Mouse (Mus musculus) right cerebral cortex, postnatal 36 days (tissue): ENCODE results near the gene Pde2a.

Experiments used
- DNase-seq, 2 experiments: peaks; one replicate each; pipeline ENCODE4 v3.0.0; 2022; ENCODE audit warnings: low spot score in 2 of 2, mixed read lengths in 1 of 2

Gene Pde2a

DNA sequence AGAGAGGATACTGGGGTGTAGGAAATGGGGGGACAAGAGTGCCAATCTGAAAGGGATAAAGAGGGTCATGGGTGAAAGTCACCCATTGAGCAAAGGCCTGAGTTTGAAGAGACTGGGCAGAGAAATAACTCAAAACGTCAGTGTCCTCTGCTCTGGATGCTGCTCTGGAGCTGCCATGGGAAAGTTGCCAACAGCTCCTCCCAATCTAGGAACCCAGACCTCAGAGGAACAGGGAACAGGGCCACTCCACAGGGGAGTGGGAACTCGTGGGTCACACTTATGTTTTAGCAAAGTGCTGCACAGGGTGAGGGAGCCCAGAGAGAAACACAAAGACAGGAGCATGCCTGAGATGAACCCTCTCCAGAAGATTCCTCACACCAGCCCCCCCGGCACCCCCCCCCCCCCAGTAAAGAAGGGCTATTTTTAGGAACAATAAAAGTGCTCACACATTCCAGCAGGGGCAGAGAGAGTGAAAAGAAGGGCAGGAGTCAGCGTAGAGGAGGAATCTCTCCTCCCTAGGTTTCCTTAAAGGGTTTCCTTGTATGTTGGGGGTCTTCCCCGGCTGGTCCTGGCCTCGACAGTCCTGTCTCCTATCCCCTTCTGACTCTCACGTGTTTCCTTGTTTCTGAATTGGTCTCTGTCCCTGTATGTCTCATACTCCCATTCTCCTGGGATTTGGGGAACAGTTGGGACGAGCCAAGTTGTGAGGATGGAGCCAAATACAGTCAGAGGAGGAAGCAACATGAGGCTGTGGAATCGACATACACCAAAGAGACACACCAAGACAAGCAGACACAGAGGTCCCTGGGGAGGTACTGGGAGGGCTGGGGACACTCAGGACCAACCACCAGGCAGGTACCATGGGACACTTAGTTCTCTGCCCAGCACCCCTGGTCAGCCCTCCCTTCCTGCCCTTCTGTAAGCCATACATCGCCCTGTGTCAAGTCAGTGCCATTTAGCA is 51.4 kb downstream of the Pde2a start:
- no peak for DNase-seq

DNA sequence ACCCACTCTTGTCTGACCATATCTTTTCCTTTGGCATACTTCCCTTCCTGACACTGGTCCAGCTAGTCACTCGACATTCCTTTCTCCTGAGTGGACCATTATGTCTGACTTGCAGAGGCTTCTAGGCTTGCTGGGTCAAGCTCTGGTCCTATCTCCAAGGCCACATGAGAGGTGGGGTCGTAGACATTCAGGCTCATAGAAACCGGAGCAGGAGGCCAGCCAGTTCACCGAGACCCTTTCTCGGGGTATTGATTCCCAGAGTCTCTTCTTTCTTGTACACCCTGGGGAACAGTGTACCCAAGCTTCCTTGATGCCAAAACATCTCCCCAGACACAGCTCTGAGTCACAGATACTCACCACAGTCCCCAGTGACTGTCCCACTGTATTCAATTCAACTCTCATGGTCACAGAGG is 52.9 kb downstream of the Pde2a start:
- DNase-seq = no peak

DNA sequence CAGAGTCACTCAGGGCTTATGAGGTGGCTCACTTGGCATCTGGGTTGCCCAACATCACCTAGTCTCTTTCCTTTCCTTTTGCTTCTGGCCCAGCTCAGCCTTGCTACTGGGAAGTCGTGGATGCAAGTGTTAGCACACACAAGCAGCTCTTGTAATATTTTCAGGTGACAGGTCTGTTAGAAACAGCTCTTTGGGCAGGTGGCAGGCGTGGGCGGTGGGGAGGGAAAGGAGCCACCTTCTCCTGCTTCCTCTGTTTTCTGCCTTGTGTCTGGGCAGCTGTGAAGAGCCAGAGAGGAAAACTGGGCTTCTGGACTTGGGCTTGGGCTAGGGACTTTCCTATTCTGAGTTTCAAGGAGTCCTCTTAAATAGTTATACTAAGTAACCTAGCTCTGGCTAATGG is 54.5 kb downstream of the Pde2a start:
- DNase-seq = peak in 1 of 2 experiments; percentile 65

DNA sequence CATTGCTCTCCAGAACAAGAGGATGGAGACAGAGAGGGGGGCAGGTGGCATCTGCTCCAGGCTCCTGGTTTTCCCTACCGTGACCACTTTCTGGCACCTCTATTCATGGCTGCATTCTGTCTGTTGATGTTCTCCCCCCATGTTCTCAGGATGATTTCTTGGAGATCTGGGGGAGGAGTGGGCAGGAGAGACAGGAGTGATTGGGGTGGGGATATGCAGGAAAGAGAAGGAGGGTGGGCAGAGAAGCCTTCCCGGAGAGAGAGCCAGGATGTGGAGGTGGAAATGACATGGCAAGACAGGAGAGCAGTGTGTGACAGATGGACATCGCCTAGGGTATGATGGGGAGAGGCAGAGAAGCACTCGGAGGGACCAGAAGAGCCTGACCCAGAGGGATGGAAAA is 55.0 kb downstream of the Pde2a start:
- DNase-seq = no peak

GRCm38 (mm10) chr7:101477200-101477599 is 55.7 kb downstream of the Pde2a start:
- DNase-seq = no peak

- DNase-seq = no peak
Observed at GRCm38 (mm10) chr7:101478099-101478498, 56.6 kb downstream of the Pde2a start.

DNA sequence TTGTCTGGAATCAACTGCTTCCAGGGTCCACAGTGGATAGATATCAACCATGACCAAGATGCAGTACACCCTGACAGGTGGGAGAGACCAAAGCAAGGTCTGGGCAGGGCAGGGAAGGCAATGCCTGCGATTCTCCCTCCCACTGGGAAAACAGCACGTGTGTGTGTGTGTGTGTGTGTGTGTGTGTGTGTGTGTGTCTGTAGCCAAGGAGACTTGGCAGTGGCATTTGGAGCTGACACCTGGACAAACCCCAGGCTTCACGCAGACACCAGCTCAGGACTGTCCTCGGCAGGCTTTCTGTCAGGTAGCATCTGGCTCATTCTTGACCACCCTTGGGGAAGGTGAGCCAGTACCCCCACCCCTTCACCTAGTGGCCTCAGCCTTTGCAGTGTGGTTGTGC is 58.4 kb downstream of the Pde2a start:
- DNase-seq = no peak

GRCm38 (mm10) chr7:101480671-101481070 is 59.2 kb downstream of the Pde2a start:
- DNase-seq = no peak

DNA sequence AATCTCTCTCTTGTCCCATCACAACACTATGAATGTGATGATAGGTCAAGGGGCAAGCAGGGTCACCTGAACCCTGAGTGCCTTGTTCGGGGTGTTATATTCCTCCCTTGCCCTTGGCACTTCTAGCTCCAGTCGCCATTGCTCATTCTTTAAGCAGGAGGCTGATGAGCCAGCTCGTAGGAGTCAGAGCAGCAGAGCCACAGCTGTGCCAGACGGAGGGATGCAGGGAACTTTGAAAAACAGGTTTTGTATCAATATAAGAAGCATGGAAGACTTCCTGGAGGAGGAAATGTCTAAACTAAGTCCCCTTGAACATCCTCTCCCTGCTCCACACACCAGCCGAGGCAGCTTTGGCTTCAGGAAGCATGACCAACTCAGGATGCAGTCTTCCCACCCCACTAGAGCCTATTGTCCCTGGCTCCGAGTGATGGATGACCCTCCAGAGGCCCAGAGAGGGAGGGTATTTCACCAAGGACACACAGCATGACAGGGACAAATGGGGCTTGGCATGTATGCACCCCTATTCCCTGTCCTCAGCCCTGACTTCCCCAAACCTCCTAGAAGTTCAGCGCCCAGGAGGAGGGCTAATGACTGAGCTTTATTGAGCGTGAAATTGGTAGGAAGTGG is 60.5 kb downstream of the Pde2a start:
- no peak for DNase-seq

DNA sequence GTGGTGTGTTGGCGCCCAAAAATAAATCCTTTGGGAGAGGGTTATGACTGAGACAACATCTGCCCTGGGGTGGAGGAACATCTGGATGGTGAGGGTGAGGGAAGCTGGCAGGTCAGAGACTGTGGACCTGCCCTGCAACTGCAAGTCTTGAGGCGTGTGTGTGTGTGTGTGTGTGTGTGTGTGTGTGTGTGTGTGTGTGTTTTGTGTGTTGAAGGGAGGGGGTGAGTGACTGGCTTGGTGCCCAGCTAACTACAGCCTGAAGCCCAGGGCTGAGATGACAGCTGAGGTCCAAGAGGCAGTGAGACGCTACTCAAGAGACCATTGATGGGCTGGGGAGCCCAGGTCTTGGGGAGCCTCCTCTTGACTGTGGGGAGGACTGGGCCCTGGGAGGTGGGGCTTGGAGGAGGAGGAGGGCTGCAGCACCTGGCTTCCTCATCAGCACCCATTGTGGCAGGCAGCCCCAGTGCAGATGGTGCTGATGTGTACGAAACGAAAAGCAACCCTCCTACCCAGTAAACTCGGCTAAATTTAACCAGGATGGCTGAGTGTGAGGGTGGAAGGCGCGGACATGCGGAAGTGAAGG is 61.1 kb downstream of the Pde2a start:
- DNase-seq = peak; percentile 67 to 75

- no peak for DNase-seq
Observed at GRCm38 (mm10) chr7:101483498-101484115, 62.1 kb downstream of the Pde2a start.

- DNase-seq = no peak
Observed at GRCm38 (mm10) chr7:101487102-101487501, 65.6 kb downstream of the Pde2a start.

GRCm38 (mm10) chr7:101490952-101491351 is 69.5 kb downstream of the Pde2a start:
- no peak for DNase-seq

DNA sequence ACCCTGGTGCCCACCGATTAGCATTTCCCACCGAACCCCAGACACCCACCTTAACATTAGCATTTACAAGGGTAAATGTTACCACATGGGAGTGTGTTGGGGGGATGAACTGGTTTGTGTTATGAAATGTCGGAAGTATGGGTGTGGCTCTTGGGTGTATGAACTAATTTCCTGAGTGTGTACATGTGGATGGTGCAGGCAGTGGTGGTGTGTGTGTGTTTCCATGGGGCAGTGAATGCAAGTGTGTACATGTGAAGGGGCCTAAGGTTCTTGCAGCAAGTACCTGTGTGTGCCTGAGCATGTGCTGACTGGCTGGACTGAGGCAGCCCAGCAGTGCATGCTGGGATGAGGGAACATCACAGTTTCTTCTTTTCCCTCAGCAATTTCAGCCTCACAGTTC is 76.9 kb downstream of the Pde2a start:
- no peak for DNase-seq

DNA sequence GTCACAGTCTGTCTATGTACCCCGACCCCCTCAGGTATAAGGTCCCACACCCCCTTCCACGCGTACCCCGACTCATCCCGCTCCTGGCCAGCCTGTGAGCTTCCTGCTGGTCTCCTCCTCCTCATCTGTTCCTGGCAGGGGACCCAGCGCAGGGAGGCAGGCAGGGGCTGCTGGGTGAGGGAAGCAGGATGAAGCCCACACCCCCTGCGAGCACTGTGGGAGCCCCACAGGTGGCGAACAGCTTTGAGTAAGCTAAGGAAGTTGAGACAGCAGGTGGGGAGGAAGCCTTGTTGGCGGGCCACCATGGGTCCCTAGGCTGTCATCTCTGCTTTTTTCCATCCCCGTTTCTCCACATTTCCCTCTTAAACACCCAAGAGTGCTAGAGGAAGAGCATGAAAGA is 77.8 kb downstream of the Pde2a start:
- DNase-seq = no peak

GRCm38 (mm10) chr7:101499701-101500100 is 78.2 kb downstream of the Pde2a start:
- no peak for DNase-seq

DNA sequence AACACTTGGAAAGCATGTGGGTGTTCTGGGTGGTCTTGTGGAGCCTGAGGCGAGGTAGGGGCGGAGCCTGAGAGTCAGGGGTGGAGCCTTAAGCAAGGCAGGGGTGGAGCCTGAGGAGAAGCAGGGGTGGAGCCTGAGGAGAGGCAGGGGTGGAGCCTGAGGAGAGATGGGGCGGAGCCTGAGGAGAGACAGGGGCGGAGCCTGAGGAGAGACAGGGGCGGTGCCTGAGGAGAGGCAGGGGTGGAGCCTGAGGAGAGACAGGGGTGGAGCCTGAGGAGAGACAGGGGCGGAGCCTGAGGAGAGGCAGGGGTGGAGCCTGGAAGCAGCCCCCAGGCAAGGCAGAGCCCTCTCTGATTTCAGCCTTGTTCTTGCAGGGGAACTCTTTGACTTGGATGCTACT is 79.7 kb downstream of the Pde2a start:
- DNase-seq = no peak

DNA sequence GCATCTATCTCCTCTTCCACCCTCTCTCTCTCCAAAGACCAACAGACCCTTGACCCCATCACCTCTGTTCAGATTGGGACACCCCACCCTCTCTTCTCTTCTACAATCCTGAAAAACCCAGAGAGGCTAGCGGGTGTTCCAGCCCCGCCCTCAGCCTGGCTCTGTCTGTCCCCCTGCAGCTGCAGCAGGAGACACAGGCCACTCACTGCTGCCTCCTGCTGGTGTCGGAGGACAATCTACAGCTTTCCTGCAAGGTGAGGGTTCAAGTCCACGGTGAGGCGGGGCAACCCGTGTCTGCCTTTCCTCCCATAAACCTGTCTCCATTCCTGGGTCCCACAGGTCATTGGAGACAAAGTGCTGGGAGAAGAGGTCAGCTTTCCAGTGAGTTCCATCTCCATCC is 80.2 kb downstream of the Pde2a start:
- no peak for DNase-seq

DNA sequence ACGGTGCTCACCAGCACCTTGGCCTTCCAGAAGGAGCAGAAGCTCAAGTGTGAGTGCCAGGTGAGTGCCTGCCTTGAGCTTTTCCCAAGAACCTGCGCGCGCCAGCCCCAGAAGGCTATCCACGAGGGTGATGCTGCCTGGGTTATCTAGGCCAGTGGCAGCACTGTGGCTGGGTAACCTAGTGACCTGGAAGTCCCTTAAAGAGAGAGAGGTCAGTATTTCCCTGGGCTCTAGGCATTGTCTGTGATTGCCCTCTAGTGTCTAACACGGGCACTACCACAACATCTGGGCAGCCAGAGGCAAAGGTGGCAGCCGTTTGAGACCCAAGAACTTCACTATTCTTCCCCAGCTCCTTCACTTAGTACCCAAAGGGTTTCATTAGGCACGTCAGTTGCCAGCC is 81.9 kb downstream of the Pde2a start:
- no peak for DNase-seq

DNA sequence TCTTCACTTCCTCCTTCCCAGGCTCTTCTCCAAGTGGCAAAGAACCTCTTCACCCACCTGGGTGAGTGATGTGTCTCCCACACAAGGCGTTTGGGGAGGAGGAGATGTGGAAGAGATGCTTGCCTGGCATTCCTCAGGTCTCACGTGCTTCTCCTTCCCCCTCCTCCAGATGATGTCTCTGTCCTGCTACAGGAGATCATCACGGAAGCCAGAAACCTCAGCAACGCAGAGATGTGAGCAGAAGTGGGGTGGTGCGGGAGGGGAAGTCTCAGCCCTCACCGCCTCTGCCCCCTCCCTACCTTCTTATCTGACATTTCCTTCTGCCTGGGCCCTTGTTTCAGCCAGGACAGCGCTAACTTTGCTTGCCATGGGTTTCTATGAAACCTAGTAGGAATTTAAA is 82.3 kb downstream of the Pde2a start:
- no peak for DNase-seq

- no peak for DNase-seq
Observed at GRCm38 (mm10) chr7:101504507-101504906, 83.0 kb downstream of the Pde2a start.

DNA sequence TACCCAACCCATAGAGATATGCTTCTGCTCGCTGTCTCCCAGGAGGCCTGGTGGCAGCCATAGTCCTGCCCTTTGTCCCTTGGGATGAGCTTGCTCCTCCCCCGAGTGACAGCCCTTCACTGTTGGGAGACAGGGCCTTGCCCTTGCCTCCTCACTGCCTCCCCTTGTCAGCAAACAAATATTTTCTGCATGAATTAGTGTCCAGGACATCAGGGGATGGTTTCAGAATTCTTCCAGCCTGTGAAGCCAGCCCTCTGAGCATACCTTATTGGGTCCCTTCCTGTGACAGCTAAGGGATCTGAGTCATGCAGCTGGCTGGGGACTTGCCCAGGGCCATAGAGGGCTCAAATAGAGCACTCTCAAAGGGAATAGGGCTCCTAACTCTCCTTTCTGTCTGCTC is 87.7 kb downstream of the Pde2a start:
- no peak for DNase-seq
